Mouse (Mus musculus) heart, adult 2 months (tissue): ENCODE measurements at regions not wholly inside any gene's neighbourhood (a gene's known extent, or its start where the extent isn't known, plus 50 kb on each side); places are given as distances from the start of the nearest gene placed in this dataset.

Source experiments
- CTCF ChIP-seq: fragments of 200-600 bp; IDR thresholded peaks from 2 replicates; pipeline ENCODE4 v1.8.1; 2022; ENCODE audit warnings: antibody characterized with exemption, mild to moderate bottlenecking, moderate library complexity
- POLR2A ChIP-seq: fragments of 200-500 bp; IDR thresholded peaks from 2 replicates; pipeline ENCODE4 v1.6.1; 2011; ENCODE audit warnings: mild to moderate bottlenecking, low read depth, low read length, control low read depth; ENCODE audit not compliant: insufficient read depth

DNA sequence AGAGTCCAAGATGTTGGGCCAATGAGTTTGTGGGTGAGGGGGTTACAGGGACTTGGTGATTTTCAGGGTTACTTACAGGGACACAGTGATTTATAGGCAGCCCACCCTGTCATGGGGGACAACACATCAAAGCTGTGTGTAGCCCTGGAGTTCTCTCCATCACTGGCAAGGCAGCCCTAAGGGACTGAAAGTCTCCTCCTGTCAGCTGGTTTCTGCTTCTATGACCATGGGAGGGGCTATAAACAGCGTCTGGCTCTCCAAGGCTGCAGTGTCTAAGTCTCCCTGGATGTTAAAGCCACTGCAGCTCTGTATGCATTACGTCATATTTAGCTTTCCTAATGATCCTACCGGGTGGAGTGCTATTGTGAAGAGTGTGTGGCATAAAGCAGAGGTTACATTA, 66.2 kb upstream of the Zfp644 start:
- TF ChIP-seq CTCF (no peak), POLR2A (no peak)
